Mouse (Mus musculus): ENCODE data around the gene Ces2f. TPM values are rescaled to one million over a fixed set of nuclear protein-coding genes. Genes with fewer than 3 reads are reported as not detected.
"Not testable (repeated sequence)": the region's sequence is repeated elsewhere in the genome, so short reads cannot be mapped to it uniquely, and the experiment has no call there.

Gene Ces2f
- polyA plus RNA-seq (2015; fragmentation: Nextera tagmentation; extraction: Ambion mirVana), result not detected in 2 replicates

GRCm38 (mm10) chr8:104947056-104947455 is at the start of gene Ces2f:
Gene Ces2f, plus strand, starts transcription at chr8:104947356.
- Histone ChIP-seq H3K4me3 (ENCODE audit: low read length) (no peak within 1 kb of the TSS), H3K36me3 (ENCODE audit: insufficient read depth, low read length) (no peaks in the 10 kb centered on the region), H3K27ac (ENCODE audit: low read length) (no peak within 1 kb of the TSS), H3K27me3 (ENCODE audit: insufficient read depth, low read length) (no peaks in the 10 kb centered on the region), H3K9ac (replicated peaks; ENCODE audit: low read length) (no peak within 1 kb of the TSS), H3K4me1 (ENCODE audit: insufficient read depth, low read length) (no peaks in the 10 kb centered on the region), H3K4me2 (replicated peaks; ENCODE audit: low read depth, low read length) (no peak within 1 kb of the TSS), H3K9me3 (ENCODE audit: low read length) (no peaks in the 10 kb centered on the region)
- no peak for ATAC-seq (ENCODE audit: low FRiP score, low TSS enrichment)
- WGBS, result 66% methylated on average over 4 of the region's 4 CpGs

- no peak overlapping the region for H3K4me3 ChIP-seq (ENCODE audit: low read length)
- no peak for ATAC-seq (ENCODE audit: low FRiP score, low TSS enrichment)
- H3K9ac ChIP-seq (replicated peaks; ENCODE audit: low read length), result no peak overlapping the region
- H3K4me1 ChIP-seq (ENCODE audit: insufficient read depth, low read length), result no peaks in the 10 kb centered on the region
- no peaks in the 10 kb centered on the region for H3K27me3 ChIP-seq (ENCODE audit: insufficient read depth, low read length)
- H3K4me2 ChIP-seq (replicated peaks; ENCODE audit: low read depth, low read length), result no peak overlapping the region
- WGBS, result 77% methylated on average over 2 of the region's 2 CpGs
- H3K27ac ChIP-seq (ENCODE audit: low read length), result no peak overlapping the region
- no peaks in the 10 kb centered on the region for H3K36me3 ChIP-seq (ENCODE audit: insufficient read depth, low read length)
- H3K9me3 ChIP-seq (ENCODE audit: low read length), result no peaks in the 10 kb centered on the region
Observed at GRCm38 (mm10) chr8:104901746-104902145, 45.4 kb upstream of the Ces2f start.

GRCm38 (mm10) chr8:104907111-104907510 is 40.0 kb upstream of the Ces2f start:
- H3K9ac ChIP-seq (replicated peaks; ENCODE audit: low read length), result no peak overlapping the region
- H3K4me2 ChIP-seq (replicated peaks; ENCODE audit: low read depth, low read length), result no peak overlapping the region
- H3K36me3 ChIP-seq (ENCODE audit: insufficient read depth, low read length), result no peaks in the 10 kb centered on the region
- H3K9me3 ChIP-seq (ENCODE audit: low read length), result no peaks in the 10 kb centered on the region
- no peak overlapping the region for H3K4me3 ChIP-seq (ENCODE audit: low read length)
- no peak overlapping the region for H3K27ac ChIP-seq (ENCODE audit: low read length)
- WGBS, result 53% methylated on average over 1 of the region's 1 CpGs
- no peak for ATAC-seq (ENCODE audit: low FRiP score, low TSS enrichment)
- no peaks in the 10 kb centered on the region for H3K4me1 ChIP-seq (ENCODE audit: insufficient read depth, low read length)
- no peaks in the 10 kb centered on the region for H3K27me3 ChIP-seq (ENCODE audit: insufficient read depth, low read length)

- H3K4me2 ChIP-seq (replicated peaks; ENCODE audit: low read depth, low read length); H3K4me1 ChIP-seq (ENCODE audit: insufficient read depth, low read length); H3K27me3 ChIP-seq (ENCODE audit: insufficient read depth, low read length); H3K4me3 ChIP-seq (ENCODE audit: low read length); ATAC-seq (ENCODE audit: low FRiP score, low TSS enrichment); H3K36me3 ChIP-seq (ENCODE audit: insufficient read depth, low read length); H3K9ac ChIP-seq (replicated peaks; ENCODE audit: low read length); H3K27ac ChIP-seq (ENCODE audit: low read length); H3K9me3 ChIP-seq (ENCODE audit: low read length): not testable (repeated sequence)
- 68% methylated on average over 1 of the region's 1 CpGs for whole genome bisulfite sequencing
Observed at GRCm38 (mm10) chr8:104909021-104909420, 38.1 kb upstream of the Ces2f start.

GRCm38 (mm10) chr8:104909651-104910050 is 37.5 kb upstream of the Ces2f start:
- H3K4me1 ChIP-seq (ENCODE audit: insufficient read depth, low read length); ATAC-seq (ENCODE audit: low FRiP score, low TSS enrichment); H3K9me3 ChIP-seq (ENCODE audit: low read length); H3K4me3 ChIP-seq (ENCODE audit: low read length); H3K27me3 ChIP-seq (ENCODE audit: insufficient read depth, low read length); H3K36me3 ChIP-seq (ENCODE audit: insufficient read depth, low read length); H3K4me2 ChIP-seq (replicated peaks; ENCODE audit: low read depth, low read length); H3K9ac ChIP-seq (replicated peaks; ENCODE audit: low read length); H3K27ac ChIP-seq (ENCODE audit: low read length): not testable (repeated sequence)
- 95% methylated on average over 10 of the region's 10 CpGs for WGBS

- no peaks in the 10 kb centered on the region for H3K9me3 ChIP-seq (ENCODE audit: low read length)
- no peak within 1 kb of the TSS for H3K9ac ChIP-seq (replicated peaks; ENCODE audit: low read length)
- H3K4me1 ChIP-seq (ENCODE audit: insufficient read depth, low read length), result no peaks in the 10 kb centered on the region
- 0 out of 2 replicates have a peak, but pooled peaks have one; percentile 35 for ATAC-seq (ENCODE audit: low FRiP score, low TSS enrichment)
- no peak within 1 kb of the TSS for H3K4me2 ChIP-seq (replicated peaks; ENCODE audit: low read depth, low read length)
- H3K4me3 ChIP-seq (ENCODE audit: low read length), result no peak within 1 kb of the TSS
- H3K27me3 ChIP-seq (ENCODE audit: insufficient read depth, low read length), result no peaks in the 10 kb centered on the region
- 58% methylated on average over 5 of the region's 5 CpGs for whole genome bisulfite sequencing
- H3K36me3 ChIP-seq (ENCODE audit: insufficient read depth, low read length), result no peaks in the 10 kb centered on the region
- H3K27ac ChIP-seq (ENCODE audit: low read length), result no peak within 1 kb of the TSS
Observed at GRCm38 (mm10) chr8:104925972-104926596, 21.1 kb upstream of the Ces2f start, which contains the start of gene Ces2e. Gene Ces2e, plus strand, starts transcription at chr8:104926260.

GRCm38 (mm10) chr8:104927301-104927700 is 19.9 kb upstream of the Ces2f start:
- Histone ChIP-seq H3K9ac (replicated peaks; ENCODE audit: low read length) (no peak overlapping the region), H3K9me3 (ENCODE audit: low read length) (no peaks in the 10 kb centered on the region), H3K27me3 (ENCODE audit: insufficient read depth, low read length) (no peaks in the 10 kb centered on the region), H3K36me3 (ENCODE audit: insufficient read depth, low read length) (no peaks in the 10 kb centered on the region), H3K4me3 (ENCODE audit: low read length) (no peak overlapping the region), H3K4me1 (ENCODE audit: insufficient read depth, low read length) (no peaks in the 10 kb centered on the region), H3K27ac (ENCODE audit: low read length) (no peak overlapping the region), H3K4me2 (replicated peaks; ENCODE audit: low read depth, low read length) (no peak overlapping the region)
- ATAC-seq (ENCODE audit: low FRiP score, low TSS enrichment), result no peak
- WGBS, result 88% methylated on average over 3 of the region's 3 CpGs

GRCm38 (mm10) chr8:104944665-104945064 is 2.5 kb upstream of the Ces2f start:
- no peak for ATAC-seq (ENCODE audit: low FRiP score, low TSS enrichment)
- H3K36me3 ChIP-seq (ENCODE audit: insufficient read depth, low read length), result no peaks in the 10 kb centered on the region
- H3K9me3 ChIP-seq (ENCODE audit: low read length), result no peaks in the 10 kb centered on the region
- WGBS, result 81% methylated on average over 2 of the region's 2 CpGs
- H3K9ac ChIP-seq (replicated peaks; ENCODE audit: low read length), result no peak overlapping the region
- no peaks in the 10 kb centered on the region for H3K27me3 ChIP-seq (ENCODE audit: insufficient read depth, low read length)
- no peaks in the 10 kb centered on the region for H3K4me1 ChIP-seq (ENCODE audit: insufficient read depth, low read length)
- H3K27ac ChIP-seq (ENCODE audit: low read length), result no peak overlapping the region
- H3K4me3 ChIP-seq (ENCODE audit: low read length), result no peak overlapping the region
- H3K4me2 ChIP-seq (replicated peaks; ENCODE audit: low read depth, low read length), result no peak overlapping the region

- 62% methylated on average over 5 of the region's 5 CpGs for WGBS
Observed at GRCm38 (mm10) chr8:104949031-104949430, 1.9 kb downstream of the Ces2f start.

GRCm38 (mm10) chr8:104961537-104961961 is 14.4 kb downstream of the Ces2f start, which contains the start of gene Ces2g:
Gene Ces2g, plus strand, starts transcription at chr8:104961718.
- H3K9me3 ChIP-seq (ENCODE audit: low read length), result no peaks in the 10 kb centered on the region
- no peak within 1 kb of the TSS for H3K27ac ChIP-seq (ENCODE audit: low read length)
- H3K36me3 ChIP-seq (ENCODE audit: insufficient read depth, low read length), result no peaks in the 10 kb centered on the region
- H3K4me3 ChIP-seq (ENCODE audit: low read length), result no peak within 1 kb of the TSS
- H3K9ac ChIP-seq (replicated peaks; ENCODE audit: low read length), result no peak within 1 kb of the TSS
- H3K4me1 ChIP-seq (ENCODE audit: insufficient read depth, low read length), result no peaks in the 10 kb centered on the region
- WGBS, result 47% methylated on average over 5 of the region's 5 CpGs
- H3K27me3 ChIP-seq (ENCODE audit: insufficient read depth, low read length), result no peaks in the 10 kb centered on the region
- no peak within 1 kb of the TSS for H3K4me2 ChIP-seq (replicated peaks; ENCODE audit: low read depth, low read length)
- ATAC-seq (ENCODE audit: low FRiP score, low TSS enrichment), result no peak

More at GRCm38 (mm10) chr8:104949031-104949430, 1.9 kb downstream of the Ces2f start:
- Histone ChIP-seq H3K9me3 (ENCODE audit: low read length) (no peaks in the 10 kb centered on the region), H3K36me3 (ENCODE audit: insufficient read depth, low read length) (no peaks in the 10 kb centered on the region), H3K27me3 (ENCODE audit: insufficient read depth, low read length) (no peaks in the 10 kb centered on the region), H3K4me2 (replicated peaks; ENCODE audit: low read depth, low read length) (no peak overlapping the region), H3K4me1 (ENCODE audit: insufficient read depth, low read length) (no peaks in the 10 kb centered on the region), H3K4me3 (ENCODE audit: low read length) (no peak overlapping the region), H3K27ac (ENCODE audit: low read length) (no peak overlapping the region), H3K9ac (replicated peaks; ENCODE audit: low read length) (no peak overlapping the region)
- ATAC-seq (ENCODE audit: low FRiP score, low TSS enrichment), result no peak

Measured in kidney, embryonic 16.5 days (tissue).